Mouse (Mus musculus): Measurements from ENCODE around the gene Cd72.

DNA sequence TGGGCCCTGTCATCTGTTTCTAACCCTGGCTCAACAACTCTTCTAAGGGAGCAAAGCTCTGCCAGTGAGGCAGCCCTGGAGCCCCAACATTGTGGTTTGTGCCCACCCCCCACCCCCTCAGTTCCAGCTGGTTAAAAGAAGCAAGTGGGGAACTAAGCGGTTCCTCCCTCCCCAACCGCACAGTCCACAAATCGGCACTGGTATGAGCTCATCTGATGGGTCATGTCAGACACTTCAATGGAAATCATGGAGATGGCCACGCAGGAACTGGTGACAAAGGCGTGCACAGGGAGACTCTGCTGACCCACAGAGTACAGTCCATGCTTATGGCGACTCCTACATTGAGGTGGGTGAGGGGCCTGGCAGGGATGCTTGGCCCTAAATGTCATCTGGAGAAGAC, 11.5 kb upstream of the Cd72 start:
- TF ChIP-seq CTCF (IDR thresholded peaks at IDR 0.05; ENCODE audit: extremely low read depth, insufficient read depth, low read length): no peak
- TF ChIP-seq POLR2A (IDR thresholded peaks at IDR 0.05; ENCODE audit: extremely low read depth, insufficient read depth, low read length): no peak
